Mouse (Mus musculus): ENCODE data around the gene Gsc2. TPM values are rescaled to one million over a fixed set of nuclear protein-coding genes. Genes with fewer than 3 reads are reported as not detected.

Gsc2 gene
- polyA plus RNA-seq, 1 experiment from 2014 or later = not detected

DNA sequence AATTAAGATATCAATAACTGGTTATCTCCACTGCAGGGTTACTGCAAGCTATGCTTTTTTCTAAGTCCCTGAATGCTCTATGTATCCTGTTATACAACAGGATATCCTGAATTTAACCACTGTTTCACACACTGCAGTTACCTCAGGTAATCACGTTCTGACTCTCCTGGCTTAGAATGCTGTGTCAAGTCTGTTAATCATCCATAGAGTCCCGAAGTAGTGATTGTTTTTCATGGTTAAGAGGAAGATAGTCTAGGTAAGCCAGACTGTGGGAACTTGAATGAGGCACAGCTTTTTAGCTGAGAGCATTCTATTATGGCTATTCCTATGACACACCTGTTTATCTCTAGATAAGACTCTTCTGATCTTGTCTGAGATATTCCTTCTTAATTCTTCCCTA is 49.6 kb downstream of the Gsc2 start:
- 93% methylated on average over 2 of the region's 2 CpGs for WGBS
- ATAC-seq (ENCODE audit: insufficient number of reproducible peaks, low FRiP score, low TSS enrichment, low read depth) = no peak
- Histone ChIP-seq H3K27me3 (ENCODE audit: control insufficient read depth, insufficient read depth, low read length) (no peaks in the 10 kb centered on the region), H3K4me2 (ENCODE audit: low read depth, severe bottlenecking) (no peak overlapping the region), H3K36me3 (ENCODE audit: control insufficient read depth, insufficient read depth, low read length) (peaks cover 7% of the 10 kb centered on the region; the same call in 1 of the 2 replicates), H3K27ac (replicated peaks; ENCODE audit: low read depth, low read length) (no peak overlapping the region), H3K4me1 (ENCODE audit: control insufficient read depth, insufficient read depth, low read length) (no peaks in the 10 kb centered on the region), H3K4me3 (ENCODE audit: low read depth, low read length) (no peak overlapping the region), H3K9ac (ENCODE audit: low read length) (no peak overlapping the region), H3K9me3 (ENCODE audit: control insufficient read depth, low read length) (no peaks in the 10 kb centered on the region)
- DNase-seq (ENCODE audit: low spot score) = no peak

Other genes with a start within 250 kb of the Gsc2 start
- gene Med15, start 182.2 kb downstream of the Gsc2 start, polyA plus RNA-seq (2014; fragmentation: Nextera tagmentation; extraction: Ambion mirVana) = 42.2 and 45.5 TPM in 2 replicates
- 68.2 and 68.7 TPM in 2 replicates for gene Klhl22, start 155.4 kb downstream of the Gsc2 start, polyA plus RNA-seq (2014; fragmentation: Nextera tagmentation; extraction: Ambion mirVana)
- gene Scarf2, start 117.8 kb downstream of the Gsc2 start, polyA plus RNA-seq (2014; fragmentation: Nextera tagmentation; extraction: Ambion mirVana) = 23.4 and 26.4 TPM in 2 replicates
- gene B830017H08Rik, start 81.9 kb downstream of the Gsc2 start, polyA plus RNA-seq (2014; fragmentation: Nextera tagmentation; extraction: Ambion mirVana) = 0.73 and 0.77 TPM in 2 replicates
- gene Car15, start 76.7 kb downstream of the Gsc2 start, polyA plus RNA-seq (2014; fragmentation: Nextera tagmentation; extraction: Ambion mirVana) = 3.0 and 3.2 TPM in 2 replicates
- gene Gm20518, start 23.4 kb downstream of the Gsc2 start, polyA plus RNA-seq (2014; fragmentation: Nextera tagmentation; extraction: Ambion mirVana) = 0.48 TPM in 1 of 2 replicates, not detected in the other
- not detected in 2 replicates for gene Tssk1, start 20.8 kb downstream of the Gsc2 start, polyA plus RNA-seq (2014; fragmentation: Nextera tagmentation; extraction: Ambion mirVana)
- 92.5 and 94.0 TPM in 2 replicates for gene Dgcr2, start 16.5 kb downstream of the Gsc2 start, polyA plus RNA-seq (2014; fragmentation: Nextera tagmentation; extraction: Ambion mirVana)
- not detected in 2 replicates for gene Tssk2, start 16.4 kb downstream of the Gsc2 start, polyA plus RNA-seq (2014; fragmentation: Nextera tagmentation; extraction: Ambion mirVana)
- gene Ess2, start 3.7 kb downstream of the Gsc2 start, polyA plus RNA-seq (2014; fragmentation: Nextera tagmentation; extraction: Ambion mirVana) = 42.2 and 50.2 TPM in 2 replicates
- 74.4 and 74.5 TPM in 2 replicates for gene Slc25a1, start 13.2 kb upstream of the Gsc2 start, polyA plus RNA-seq (2014; fragmentation: Nextera tagmentation; extraction: Ambion mirVana)
- gene Vpreb2, start 65.4 kb upstream of the Gsc2 start, polyA plus RNA-seq (2014; fragmentation: Nextera tagmentation; extraction: Ambion mirVana) = not detected in 2 replicates
- 130 and 135 TPM in 2 replicates for gene Dgcr6, start 137.8 kb upstream of the Gsc2 start, polyA plus RNA-seq (2014; fragmentation: Nextera tagmentation; extraction: Ambion mirVana)
- 15.0 and 15.9 TPM in 2 replicates for gene Prodh, start 175.1 kb upstream of the Gsc2 start, polyA plus RNA-seq (2014; fragmentation: Nextera tagmentation; extraction: Ambion mirVana)
- gene Rtn4r, start 212.6 kb upstream of the Gsc2 start, polyA plus RNA-seq (2014; fragmentation: Nextera tagmentation; extraction: Ambion mirVana) = 4.5 and 7.4 TPM in 2 replicates